Mouse (Mus musculus): ENCODE results near the gene C1qtnf2. TPM values are rescaled to one million over a fixed set of nuclear protein-coding genes. Genes with fewer than 3 reads are reported as not detected.
A peak's percentile ranks its signal among the peaks of the same experiment; 100 is the strongest.

Gene C1qtnf2
- polyA plus RNA-seq, 1 experiment from 2014 or later: 30.4 TPM

- ATAC-seq (ENCODE audit: insufficient number of reproducible peaks, low FRiP score, low TSS enrichment, low read depth): no peak
- no peak overlapping the region for H3K4me3 ChIP-seq (replicated peaks)
- no peaks in the 10 kb centered on the region for H3K9me3 ChIP-seq (replicated peaks)
- H3K9ac ChIP-seq: no peak overlapping the region
- no peaks in the 10 kb centered on the region for H3K27me3 ChIP-seq
- WGBS: 60% methylated on average over 6 of the region's 6 CpGs
- no peak overlapping the region for H3K27ac ChIP-seq (replicated peaks)
- no peaks in the 10 kb centered on the region for H3K4me1 ChIP-seq
- no peaks in the 10 kb centered on the region; the same call in 1 of the 2 replicates for H3K36me3 ChIP-seq
- H3K4me2 ChIP-seq (replicated peaks): no peak overlapping the region
Measured at GRCm38 (mm10) chr11:43537074-43537473, 63.0 kb downstream of the C1qtnf2 start.

GRCm38 (mm10) chr11:43539863-43540262 lies 65.8 kb downstream of the C1qtnf2 start:
- no peak overlapping the region for H3K4me2 ChIP-seq (replicated peaks)
- 17% methylated on average over 6 of the region's 6 CpGs for WGBS
- H3K4me3 ChIP-seq (replicated peaks): no peak overlapping the region
- H3K4me1 ChIP-seq: no peaks in the 10 kb centered on the region
- no peak overlapping the region for H3K27ac ChIP-seq (replicated peaks)
- H3K9me3 ChIP-seq (replicated peaks): no peaks in the 10 kb centered on the region
- H3K9ac ChIP-seq: no peak overlapping the region
- no peaks in the 10 kb centered on the region; the same call in 1 of the 2 replicates for H3K36me3 ChIP-seq
- no peaks in the 10 kb centered on the region for H3K27me3 ChIP-seq
- ATAC-seq (ENCODE audit: insufficient number of reproducible peaks, low FRiP score, low TSS enrichment, low read depth): peak; percentile 34; the same call in 1 of the 2 replicates

Other genes with a start within 250 kb of the C1qtnf2 start
- 76.3 and 83.4 TPM in 2 replicates for gene Pttg1, start 48.0 kb upstream of the C1qtnf2 start, polyA plus RNA-seq (2015; fragmentation: Nextera tagmentation; extraction: Ambion mirVana)
- gene Slu7, start 40.5 kb upstream of the C1qtnf2 start, polyA plus RNA-seq (2015; fragmentation: Nextera tagmentation; extraction: Ambion mirVana): 56.9 and 58.5 TPM in 2 replicates
- gene Ccnjl, start 54.5 kb downstream of the C1qtnf2 start, polyA plus RNA-seq (2015; fragmentation: Nextera tagmentation; extraction: Ambion mirVana): 10.9 and 12.0 TPM in 2 replicates
- gene 4933415A04Rik, start 112.8 kb downstream of the C1qtnf2 start, polyA plus RNA-seq (2015; fragmentation: Nextera tagmentation; extraction: Ambion mirVana): 2.8 and 3.4 TPM in 2 replicates
- gene Fabp6, start 127.3 kb downstream of the C1qtnf2 start, polyA plus RNA-seq (2015; fragmentation: Nextera tagmentation; extraction: Ambion mirVana): 1.1 and 1.2 TPM in 2 replicates
- 25.0 and 25.1 TPM in 2 replicates for gene Pwwp2a, start 207.7 kb downstream of the C1qtnf2 start, polyA plus RNA-seq (2015; fragmentation: Nextera tagmentation; extraction: Ambion mirVana)

All from embryonic facial prominence, embryonic 15.5 days (tissue).